Mouse (Mus musculus): Measurements from ENCODE around the gene Homer3.

GRCm38 (mm10) chr8:70247841-70248240 lies 34.8 kb upstream of the Homer3 start:
- no peak for TF ChIP-seq GATA1 (IDR thresholded peaks at IDR 0.05; ENCODE audit: borderline replicate concordance, low read length)
- TF ChIP-seq FLI1 (IDR thresholded peaks at IDR 0.05; ENCODE audit: low read length): no peak
